Mouse (Mus musculus) kidney, adult 11 months (tissue): ENCODE results near the gene Tmem115.

Source experiments
- DNase-seq: peaks from one replicate; pipeline ENCODE4 v3.0.0; 2022

Tmem115 gene

GRCm38 (mm10) chr9:107522400-107522711 is 11.4 kb upstream of the Tmem115 start:
- DNase-seq: no peak

DNA sequence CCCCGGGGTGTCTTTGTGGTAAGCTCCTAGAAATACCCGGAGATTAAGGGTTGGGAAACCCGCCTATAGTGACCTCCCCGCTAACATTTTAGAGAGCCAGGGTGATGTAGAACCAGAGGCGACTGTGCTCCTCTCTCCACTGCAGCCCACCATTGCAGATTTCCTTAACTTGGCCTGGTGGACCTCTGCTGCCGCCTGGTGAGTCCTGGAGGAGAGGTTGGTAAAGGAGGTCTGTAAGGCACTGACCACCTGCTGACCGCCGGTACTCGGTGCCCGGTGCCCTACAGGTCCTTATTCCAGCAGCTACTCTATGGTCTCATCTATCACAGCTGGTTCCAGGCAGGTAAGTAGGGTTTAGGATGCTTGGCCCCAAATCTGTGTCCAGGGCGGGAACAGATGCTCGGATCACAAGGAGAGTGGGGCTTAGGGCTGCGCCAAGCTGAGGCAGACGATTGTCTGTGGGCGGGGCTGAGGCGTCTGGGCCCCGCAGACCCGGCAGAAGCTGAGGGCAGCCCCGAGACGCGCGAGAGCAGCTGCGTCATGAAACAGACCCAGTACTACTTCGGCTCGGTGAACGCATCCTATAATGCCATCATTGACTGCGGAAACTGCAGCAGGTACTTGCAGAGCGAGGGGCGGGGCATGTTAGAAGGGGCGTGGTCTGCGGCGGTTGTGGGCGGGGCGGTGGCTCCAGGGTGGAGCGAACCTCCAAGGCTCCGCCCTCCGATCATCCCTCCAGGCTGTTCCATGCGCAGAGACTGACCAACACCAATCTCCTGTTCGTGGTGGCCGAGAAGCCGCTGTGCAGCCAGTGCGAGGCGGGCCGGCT is 7.3 kb upstream of the Tmem115 start:
- DNase-seq: peak; percentile 71

DNA sequence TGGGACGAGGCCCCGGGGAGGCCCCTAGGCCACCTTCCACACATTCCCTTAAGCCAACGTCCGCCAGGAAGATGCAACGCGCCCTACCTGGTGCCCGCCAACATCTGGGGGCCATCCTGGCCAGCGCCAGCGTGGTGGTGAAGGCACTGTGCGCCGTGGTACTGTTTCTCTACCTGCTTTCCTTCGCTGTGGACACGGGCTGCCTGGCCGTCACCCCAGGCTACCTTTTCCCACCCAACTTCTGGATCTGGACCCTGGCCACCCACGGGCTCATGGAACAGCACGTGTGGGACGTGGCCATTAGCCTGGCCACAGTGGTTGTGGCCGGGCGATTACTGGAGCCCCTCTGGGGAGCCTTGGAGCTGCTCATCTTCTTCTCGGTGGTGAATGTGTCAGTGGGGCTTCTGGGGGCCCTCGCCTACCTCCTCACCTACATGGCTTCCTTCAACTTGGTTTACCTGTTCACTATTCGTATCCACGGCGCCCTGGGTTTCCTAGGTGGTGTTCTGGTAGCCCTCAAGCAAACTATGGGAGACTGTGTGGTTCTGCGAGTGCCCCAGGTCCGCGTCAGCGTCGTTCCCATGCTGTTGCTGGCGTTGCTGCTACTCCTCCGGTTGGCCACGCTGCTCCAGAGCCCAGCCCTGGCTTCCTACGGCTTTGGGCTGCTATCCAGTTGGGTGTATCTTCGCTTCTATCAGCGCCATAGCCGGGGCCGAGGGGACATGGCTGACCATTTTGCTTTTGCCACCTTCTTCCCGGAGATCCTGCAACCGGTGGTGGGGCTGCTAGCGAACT is 860 bp downstream of the Tmem115 start:
- peak; percentile 40 for DNase-seq

DNA sequence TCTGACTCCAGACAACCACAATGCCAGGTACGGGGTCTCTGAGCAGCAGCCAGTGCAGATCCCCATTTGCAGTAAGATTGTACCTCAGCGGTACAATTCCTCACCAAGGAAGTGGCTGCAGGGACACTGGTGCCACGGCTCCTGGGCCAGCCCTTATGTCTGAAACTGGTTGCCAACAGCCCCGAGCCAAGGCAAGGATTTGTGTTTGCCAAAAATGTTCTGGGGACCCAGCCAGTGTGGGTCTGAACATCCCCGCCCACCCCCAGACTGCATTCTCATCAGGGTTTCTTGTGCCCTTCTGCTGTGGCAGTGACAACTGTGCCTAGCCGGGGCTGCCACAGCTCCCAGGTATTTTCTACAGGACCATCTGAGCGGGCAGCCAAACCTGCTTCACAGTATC is 4.5 kb downstream of the Tmem115 start:
- no peak for DNase-seq

- DNase-seq: no peak
These were observed 5.0 kb downstream of the Tmem115 start for GRCm38 (mm10) chr9:107538711-107539110.

- DNase-seq: peak; percentile 18
These were observed 6.2 kb downstream of the Tmem115 start for GRCm38 (mm10) chr9:107539940-107540339.

DNA sequence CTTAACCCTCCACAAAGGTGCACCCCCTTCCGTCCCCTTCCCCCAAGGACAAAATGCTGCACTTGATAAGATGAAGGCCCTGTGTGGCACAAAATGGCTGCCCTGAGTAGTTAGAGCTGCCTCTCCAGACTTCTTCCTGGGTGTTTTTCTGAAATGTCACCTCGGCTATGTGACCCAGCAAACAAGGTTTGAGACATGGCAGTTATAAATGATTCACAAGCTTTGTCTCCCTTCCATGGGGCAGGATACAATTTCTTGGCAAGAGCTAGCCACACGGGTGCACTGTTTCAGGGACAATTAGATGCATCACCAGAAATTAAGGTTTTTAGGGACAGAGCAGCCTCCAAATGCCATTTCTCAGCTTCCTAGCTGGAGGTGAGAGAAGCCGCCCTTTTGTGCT is 6.7 kb downstream of the Tmem115 start:
- peak; percentile 28 for DNase-seq

GRCm38 (mm10) chr9:107541005-107541404 is 7.3 kb downstream of the Tmem115 start:
- no peak for DNase-seq

- peak; percentile 94 for DNase-seq
These were observed 8.0 kb downstream of the Tmem115 start, which contains the start of the genes Cyb561d2 and Nprl2 for GRCm38 (mm10) chr9:107541474-107542351. Gene Cyb561d2, minus strand, starts transcription at chr9:107542193. Gene Nprl2, plus strand, starts transcription at chr9:107542226.

- no peak for DNase-seq
These were observed 8.6 kb downstream of the Tmem115 start for GRCm38 (mm10) chr9:107542352-107542686.

DNA sequence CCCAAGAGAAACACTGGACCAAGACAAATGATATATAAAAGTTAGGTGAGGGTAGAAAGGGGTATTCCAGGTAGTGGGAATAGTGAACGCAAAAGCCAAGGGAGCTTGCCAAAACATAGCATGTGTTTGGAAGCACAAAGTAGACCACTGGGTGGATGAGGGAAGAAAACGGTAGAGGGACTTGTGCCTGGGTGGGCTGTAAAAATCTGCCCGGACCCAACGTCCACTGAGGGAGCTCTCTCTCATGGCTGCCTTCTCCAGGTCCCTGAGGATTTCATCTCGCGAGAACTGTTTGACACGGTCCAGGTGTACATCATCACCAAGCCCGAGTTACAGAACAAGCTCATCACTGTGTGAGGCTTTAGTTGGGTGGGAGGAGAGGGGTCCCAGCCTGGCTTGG is 9.0 kb downstream of the Tmem115 start:
- DNase-seq: peak; percentile 35

DNA sequence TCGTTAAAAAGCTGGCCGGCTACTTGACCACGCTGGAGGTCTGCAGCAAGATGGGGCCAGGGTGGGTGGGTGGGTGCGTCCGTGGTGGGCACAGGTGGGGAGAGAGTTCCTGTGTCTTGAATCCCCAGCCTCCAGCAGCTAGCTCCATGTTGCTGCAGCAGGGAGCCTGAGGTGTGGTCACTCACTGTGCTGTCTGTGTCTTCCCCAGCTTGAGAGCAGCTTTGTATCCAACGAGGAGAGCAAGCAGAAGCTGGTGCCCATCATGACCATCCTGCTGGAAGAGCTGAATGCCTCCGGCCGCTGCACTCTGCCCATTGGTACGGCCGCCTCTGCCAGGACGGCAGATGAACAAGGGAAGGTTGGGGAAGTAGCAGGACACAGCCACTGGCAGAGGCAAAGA is 9.6 kb downstream of the Tmem115 start:
- no peak for DNase-seq

DNA sequence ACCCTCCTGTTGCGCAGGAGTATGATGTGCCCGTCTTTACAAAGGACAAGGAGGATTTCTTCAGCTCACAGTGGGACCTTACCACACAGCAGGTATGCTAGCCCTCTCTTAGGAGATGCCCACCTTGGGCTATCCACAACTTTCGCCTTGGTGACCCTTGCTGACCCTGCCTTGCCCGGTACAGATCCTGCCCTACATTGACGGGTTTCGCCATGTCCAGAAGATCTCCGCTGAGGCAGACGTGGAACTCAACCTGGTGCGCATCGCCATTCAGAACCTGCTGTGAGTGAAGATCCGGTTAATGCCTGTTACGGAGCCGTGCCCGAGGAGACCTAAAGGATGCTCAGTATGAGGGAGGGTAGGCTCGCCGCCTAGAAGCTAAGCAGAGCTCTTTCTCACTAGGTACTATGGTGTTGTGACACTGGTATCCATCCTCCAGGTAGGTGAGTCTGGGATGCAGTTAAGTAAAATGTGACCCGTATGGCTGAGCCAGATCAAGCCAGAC is 10.5 kb downstream of the Tmem115 start:
- DNase-seq: peak; percentile 28

- DNase-seq: peak; percentile 27
These were observed 11.0 kb downstream of the Tmem115 start for GRCm38 (mm10) chr9:107544729-107545128.

GRCm38 (mm10) chr9:107545199-107545598 is 11.5 kb downstream of the Tmem115 start:
- peak; percentile 34 for DNase-seq

GRCm38 (mm10) chr9:107545602-107546001 is 11.9 kb downstream of the Tmem115 start:
- peak; percentile 62 for DNase-seq

- DNase-seq: peak; percentile 97
These were observed 13.3 kb downstream of the Tmem115 start, which contains the start of gene Zmynd10 for GRCm38 (mm10) chr9:107547026-107547425. Gene Zmynd10, plus strand, starts transcription at chr9:107547298.

- no peak for DNase-seq
These were observed 14.2 kb downstream of the Tmem115 start for GRCm38 (mm10) chr9:107547957-107548356.

GRCm38 (mm10) chr9:107548820-107549219 is 15.1 kb downstream of the Tmem115 start:
- no peak for DNase-seq

GRCm38 (mm10) chr9:107549297-107550074 is 15.7 kb downstream of the Tmem115 start:
- DNase-seq: no peak

DNA sequence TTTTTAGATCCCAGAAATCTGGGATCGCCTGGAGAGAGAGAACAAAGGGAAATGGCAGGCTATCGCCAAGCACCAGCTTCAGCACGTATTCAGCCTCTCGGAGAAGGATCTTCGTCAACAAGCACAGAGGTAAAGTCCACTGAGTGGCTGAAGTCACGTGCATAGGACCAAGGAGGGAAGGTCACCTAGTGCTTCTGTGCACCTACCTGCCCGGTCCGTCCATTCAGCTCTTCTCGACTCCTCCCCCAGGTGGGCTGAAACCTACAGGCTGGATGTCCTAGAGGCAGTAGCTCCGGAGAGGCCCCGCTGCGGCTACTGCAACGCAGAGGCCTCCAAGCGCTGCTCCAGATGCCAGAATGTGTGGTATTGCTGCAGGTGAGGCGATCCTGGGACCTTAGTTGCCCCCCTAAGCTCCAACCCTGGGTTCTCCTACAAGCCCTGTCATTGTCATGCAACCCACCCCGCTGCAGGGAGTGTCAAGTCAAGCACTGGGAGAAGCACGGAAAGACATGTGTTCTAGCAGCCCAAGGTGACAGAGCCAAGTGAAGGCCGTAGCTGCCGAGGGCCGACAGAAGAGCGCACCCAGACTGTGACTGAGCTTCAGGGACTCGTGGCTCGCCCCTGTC is 16.9 kb downstream of the Tmem115 start:
- peak; percentile 95 for DNase-seq
